Mouse (Mus musculus): ENCODE results near the gene Papolb. TPM values are rescaled to one million over a fixed set of nuclear protein-coding genes. Genes with fewer than 3 reads are reported as not detected.

The Papolb gene
- total and polyA plus RNA-seq, 3 experiments: not detected

- in situ Hi-C loops (cut with MboI; ENCODE audit: low pct_ligation_motif_present, low pct_unique_long_range_greater_than_20kb, low sequenced_read_pairs): loop anchor here (5.0 to 25.0 kb wide), 3 partner anchors 74 to 361 kb away; no protein-coding TSS in a partner anchor
- Histone ChIP-seq H3K27me3 (replicated peaks) (peaks cover 41% of the 10 kb centered on the region), H3K4me1 (ENCODE audit: control insufficient read depth in 1 of 2, insufficient read depth in 2 of 2) (peaks cover 0 to 12% of the 10 kb centered on the region in 2 experiments; a peak in 2 of 4 replicates), H3K4me2 (ENCODE audit: insufficient read depth, low read depth, poor library complexity, severe bottlenecking) (no peak overlapping the region), H3K27ac (ENCODE audit: insufficient read depth, low read depth) (no peak overlapping the region), H3K79me2 (replicated peaks; ENCODE audit: control insufficient read depth, extremely low read depth, insufficient read depth, poor library complexity, severe bottlenecking) (no peaks in the 10 kb centered on the region), H3K4me3 (replicated peaks in 1 of 3; ENCODE audit: low read depth in 2 of 3, low read length in 2 of 3, poor library complexity in 1 of 3) (no peak overlapping the region), H3K36me3 (replicated peaks in 1 of 2; ENCODE audit: control insufficient read depth in 1 of 2, insufficient read depth in 1 of 2, low read length in 1 of 2) (no peaks in the 10 kb centered on the region), H3K9me3 (replicated peaks; ENCODE audit: low read length) (no peaks in the 10 kb centered on the region), H3K9ac (ENCODE audit: insufficient read depth, low read depth) (no peak overlapping the region)
- DNase-seq (ENCODE audit: extremely low read depth): no peak
- dilution Hi-C loops (cut with MboI; ENCODE audit: extremely low pct_ligation_motif_present, extremely low pct_unique_long_range_greater_than_20kb, low sequenced_read_pairs): no loop called here
- TF ChIP-seq CTCF (conservative IDR thresholded peaks at IDR 0.05 in 1 of 2, IDR thresholded peaks at IDR 0.05 in 1 of 2; ENCODE audit: low read depth in 2 of 2, low read length in 2 of 2): no peak
- TF ChIP-seq JUND (conservative IDR thresholded peaks at IDR 0.05; ENCODE audit: low read depth, low read length): no peak
- TF ChIP-seq IRF4 (IDR thresholded peaks at IDR 0.05; ENCODE audit: low read depth, low read length): no peak
These were observed 29.0 kb downstream of the Papolb start for GRCm38 (mm10) chr5:142500918-142501317.

- peaks cover 59% of the 10 kb centered on the region for H3K27me3 ChIP-seq (replicated peaks)
- no peak overlapping the region for H3K4me2 ChIP-seq (ENCODE audit: insufficient read depth, low read depth, poor library complexity, severe bottlenecking)
- dilution Hi-C loops (cut with MboI; ENCODE audit: extremely low pct_ligation_motif_present, extremely low pct_unique_long_range_greater_than_20kb, low sequenced_read_pairs) (no loop called here), in situ Hi-C loops (cut with MboI; ENCODE audit: low pct_ligation_motif_present, low pct_unique_long_range_greater_than_20kb, low sequenced_read_pairs) (no loop called here)
- no peak overlapping the region for H3K27ac ChIP-seq (ENCODE audit: insufficient read depth, low read depth)
- DNase-seq (ENCODE audit: extremely low read depth): peak; percentile 44
- H3K9me3 ChIP-seq (replicated peaks; ENCODE audit: low read length): no peaks in the 10 kb centered on the region
- TF ChIP-seq ZNF384 (IDR thresholded peaks at IDR 0.05; ENCODE audit: low read depth, low read length) (no peak), POLR2A (IDR thresholded peaks at IDR 0.05; ENCODE audit: low read depth, low read length) (no peak), HCFC1 (IDR thresholded peaks at IDR 0.05; ENCODE audit: low read depth, low read length) (no peak), MAX (IDR thresholded peaks at IDR 0.05; ENCODE audit: low read length) (no peak), BHLHE40 (IDR thresholded peaks at IDR 0.05; ENCODE audit: low read depth, low read length) (no peak), RAD21 (IDR thresholded peaks at IDR 0.05; ENCODE audit: low read depth, low read length) (peak; percentile 71), SMC3 (IDR thresholded peaks at IDR 0.05; ENCODE audit: low read depth, low read length) (peak; percentile 60), TCF12 (IDR thresholded peaks at IDR 0.05; ENCODE audit: low read depth, low read length) (no peak), SIN3A (IDR thresholded peaks at IDR 0.05; ENCODE audit: low read length) (no peak), EP300 (IDR thresholded peaks at IDR 0.05; ENCODE audit: low read length) (no peak), E2F4 (IDR thresholded peaks at IDR 0.05; ENCODE audit: insufficient replicate concordance, low read depth, low read length) (no peak), MEF2A (IDR thresholded peaks at IDR 0.05; ENCODE audit: borderline replicate concordance, low read depth, low read length) (no peak), NRF1 (IDR thresholded peaks at IDR 0.05; ENCODE audit: low read depth, low read length) (no peak), MAZ (IDR thresholded peaks at IDR 0.05; ENCODE audit: low read depth, low read length) (no peak), ELF1 (IDR thresholded peaks at IDR 0.05; ENCODE audit: low read depth, low read length) (no peak), PAX5 (IDR thresholded peaks at IDR 0.05; ENCODE audit: low read length) (no peak), KAT2A (IDR thresholded peaks at IDR 0.05; ENCODE audit: insufficient replicate concordance, low read length) (no peak), CTCF (conservative IDR thresholded peaks at IDR 0.05 in 1 of 2, IDR thresholded peaks at IDR 0.05 in 1 of 2; ENCODE audit: low read depth in 2 of 2, low read length in 2 of 2) (peak; percentile 39 to 78), NELFE (IDR thresholded peaks at IDR 0.05; ENCODE audit: low read depth, low read length) (no peak), IRF4 (IDR thresholded peaks at IDR 0.05; ENCODE audit: low read depth, low read length) (no peak), MYC (IDR thresholded peaks at IDR 0.05; ENCODE audit: low read depth, low read length) (no peak), MAFK (IDR thresholded peaks at IDR 0.05; ENCODE audit: insufficient replicate concordance, low read length) (no peak), JUN (IDR thresholded peaks at IDR 0.05; ENCODE audit: insufficient read depth, low read depth, low read length) (no peak), ZMIZ1 (IDR thresholded peaks at IDR 0.05; ENCODE audit: low read depth, low read length) (no peak), JUND (conservative IDR thresholded peaks at IDR 0.05; ENCODE audit: low read depth, low read length) (no peak)
- H3K36me3 ChIP-seq (replicated peaks in 1 of 2; ENCODE audit: control insufficient read depth in 1 of 2, insufficient read depth in 1 of 2, low read length in 1 of 2): no peaks in the 10 kb centered on the region
- no peak overlapping the region for H3K4me3 ChIP-seq (replicated peaks in 1 of 3; ENCODE audit: low read depth in 2 of 3, low read length in 2 of 3, poor library complexity in 1 of 3)
- no peaks in the 10 kb centered on the region for H3K79me2 ChIP-seq (replicated peaks; ENCODE audit: control insufficient read depth, extremely low read depth, insufficient read depth, poor library complexity, severe bottlenecking)
- H3K4me1 ChIP-seq (ENCODE audit: control insufficient read depth in 1 of 2, insufficient read depth in 2 of 2): peaks cover 0 to 5% of the 10 kb centered on the region in 2 experiments; a peak in 1 of 4 replicates
- no peak overlapping the region for H3K9ac ChIP-seq (ENCODE audit: insufficient read depth, low read depth)
These were observed 30.9 kb downstream of the Papolb start for GRCm38 (mm10) chr5:142498964-142499363.

All from CH12.LX (cell line).